Mouse (Mus musculus): ENCODE data around the gene Vwa1.
"Not testable (repeated sequence)": the region's sequence is repeated elsewhere in the genome, so short reads cannot be mapped to it uniquely, and the experiment has no call there.

Gene Vwa1

DNA sequence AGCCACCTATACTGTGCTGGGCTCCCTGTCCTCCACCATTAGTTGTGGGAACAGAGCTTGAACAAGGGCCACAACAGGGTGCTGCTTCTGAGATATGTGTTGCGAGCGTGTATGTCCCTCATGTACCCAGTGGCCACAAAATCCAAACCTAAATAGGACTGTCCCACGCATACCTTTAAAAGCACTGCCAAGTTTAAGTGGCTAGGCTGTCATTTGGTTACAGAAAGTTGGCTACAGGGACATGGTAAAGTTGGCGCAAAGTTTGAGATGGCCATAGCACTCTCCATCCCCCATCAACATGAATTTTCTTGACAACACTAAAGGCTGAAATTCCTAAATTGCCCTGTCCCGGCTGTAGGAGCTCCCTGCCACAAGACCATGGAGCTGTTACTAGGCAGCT is 29.4 kb downstream of the Vwa1 start:
- no peak for DNase-seq (ENCODE audit: low read depth, low spot score)

GRCm38 (mm10) chr4:155744474-155744873 is 30.0 kb downstream of the Vwa1 start:
- DNase-seq (ENCODE audit: low read depth, low spot score): no peak

- DNase-seq (ENCODE audit: low read depth, low spot score): no peak
Observed at GRCm38 (mm10) chr4:155742684-155743083, 31.8 kb downstream of the Vwa1 start.

DNA sequence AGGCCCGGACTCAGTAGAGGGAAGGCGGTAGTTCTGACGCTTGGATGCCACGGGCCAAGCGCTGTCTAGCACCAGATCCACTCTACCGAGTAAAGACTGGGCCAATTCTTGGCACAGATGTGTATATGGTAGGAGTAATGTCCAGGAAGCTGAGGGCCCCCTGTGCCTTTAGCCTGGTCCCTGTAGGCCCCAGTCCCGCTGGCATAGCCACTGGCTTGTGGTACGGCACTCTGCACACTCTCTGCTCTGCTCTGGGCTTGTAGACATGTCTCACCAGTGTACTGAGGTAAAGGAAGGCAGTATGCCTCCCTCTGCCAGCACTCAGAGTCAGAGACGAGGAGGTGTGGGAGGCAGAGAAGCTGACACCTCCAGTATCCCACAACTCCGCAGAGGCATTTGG is 33.8 kb downstream of the Vwa1 start:
- not testable (repeated sequence) for DNase-seq (ENCODE audit: low read depth, low spot score)

GRCm38 (mm10) chr4:155739741-155740636 is 34.5 kb downstream of the Vwa1 start:
- no peak for DNase-seq (ENCODE audit: low read depth, low spot score)

DNA sequence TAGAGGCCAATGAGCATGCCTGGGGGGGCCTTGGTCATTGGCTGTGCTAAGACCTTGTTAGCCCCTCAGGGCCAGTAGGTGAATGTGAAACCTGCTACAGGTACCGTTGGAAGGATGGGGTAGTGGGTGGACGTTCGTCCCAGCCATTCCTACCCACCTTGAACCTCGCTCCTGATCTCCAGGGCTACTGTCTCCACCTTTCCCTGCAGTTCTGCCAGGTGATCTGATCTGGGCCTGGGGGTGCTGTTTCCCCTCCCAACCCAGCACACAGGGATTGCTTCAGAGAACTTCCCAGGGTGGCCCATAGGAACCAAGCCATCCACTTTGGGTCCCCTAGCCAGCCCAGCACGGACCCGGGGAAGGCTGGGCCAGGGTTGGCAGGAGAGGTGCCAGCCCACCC is 35.3 kb downstream of the Vwa1 start:
- DNase-seq (ENCODE audit: low read depth, low spot score): no peak

DNA sequence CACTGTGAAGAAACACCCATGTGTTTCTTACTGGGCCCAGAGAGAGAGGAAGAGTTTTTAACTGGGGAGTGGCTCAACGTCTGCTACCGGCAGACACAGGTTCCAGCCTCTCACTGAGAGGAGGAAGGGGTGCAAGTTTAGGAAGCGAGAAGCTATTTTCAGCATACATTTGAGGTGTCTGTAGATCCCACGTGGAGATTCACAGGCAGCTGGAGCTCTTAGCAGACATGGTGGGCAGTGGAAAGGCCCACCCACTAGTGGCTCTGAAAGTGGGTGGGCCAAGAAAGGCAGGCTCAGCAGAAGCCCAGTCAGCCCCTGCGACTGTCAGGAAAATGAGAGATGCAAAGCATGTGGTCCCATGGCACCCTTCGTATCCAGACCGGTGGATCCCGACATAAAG is 36.2 kb downstream of the Vwa1 start:
- DNase-seq (ENCODE audit: low read depth, low spot score): no peak

DNA sequence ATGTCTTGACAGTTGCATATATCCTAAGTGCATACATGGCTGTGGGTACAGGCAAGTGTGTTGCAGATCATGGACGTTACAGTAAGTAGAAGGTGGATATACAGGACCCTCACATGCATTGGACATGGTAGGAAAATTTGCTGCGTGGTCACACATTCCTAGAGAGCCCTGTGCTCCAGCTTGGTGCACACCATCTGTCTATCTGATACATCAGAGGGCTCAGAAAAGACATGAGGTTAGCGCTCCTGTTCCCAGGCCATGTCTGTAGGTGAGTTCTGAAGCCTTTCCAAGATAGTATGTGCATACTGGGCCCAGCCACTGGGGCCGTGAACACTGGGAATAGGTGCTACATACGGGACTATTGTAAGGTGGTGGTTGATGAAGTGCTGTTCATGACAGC is 38.1 kb downstream of the Vwa1 start:
- no peak for DNase-seq (ENCODE audit: low read depth, low spot score)

- peak; percentile 12 for DNase-seq (ENCODE audit: low read depth, low spot score)
Observed at GRCm38 (mm10) chr4:155735788-155736187, 38.7 kb downstream of the Vwa1 start.

DNA sequence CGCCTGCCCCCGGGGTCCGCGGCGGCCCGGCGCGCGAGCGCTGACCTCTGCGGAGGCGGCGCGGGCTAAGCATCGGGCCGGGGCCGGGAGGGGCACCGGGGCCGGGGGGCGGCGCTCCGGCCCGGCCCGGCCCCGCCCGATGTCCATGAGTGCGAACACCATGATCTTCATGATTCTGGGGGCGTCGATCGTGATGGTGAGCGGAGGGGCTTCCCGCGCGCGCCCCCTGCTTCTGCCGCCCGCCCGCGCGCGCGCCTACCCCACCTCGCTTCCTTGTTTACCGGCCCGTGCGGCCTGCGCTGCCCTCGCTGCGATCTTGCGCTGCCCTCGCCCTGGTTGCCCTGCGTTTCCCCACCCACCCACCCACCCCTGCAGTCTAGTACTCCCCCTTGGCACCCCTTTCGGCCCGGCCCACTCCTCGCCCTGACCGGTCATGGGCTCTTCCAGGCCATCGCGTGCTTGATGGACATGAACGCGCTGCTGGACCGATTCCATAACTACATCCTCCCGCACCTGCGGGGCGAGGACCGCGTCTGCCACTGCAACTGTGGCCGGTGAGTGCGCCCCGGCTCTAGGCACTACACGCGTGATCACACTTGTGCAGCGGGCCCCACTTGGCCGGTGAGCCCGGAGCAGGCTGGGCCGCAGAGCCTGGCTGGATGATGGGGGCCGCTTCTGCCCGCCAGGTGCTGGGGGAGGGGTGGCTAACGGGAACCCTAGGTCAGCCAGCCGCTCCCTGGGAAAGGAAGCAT is 39.4 kb downstream of the Vwa1 start:
- peak; percentile 60 for DNase-seq (ENCODE audit: low read depth, low spot score)

- DNase-seq (ENCODE audit: low read depth, low spot score): peak; percentile 88
Observed at GRCm38 (mm10) chr4:155734350-155734941, 40.1 kb downstream of the Vwa1 start, which contains the start of gene Tmem240. Gene Tmem240 (plus strand): TSS chr4:155734800.

- no peak for DNase-seq (ENCODE audit: low read depth, low spot score)
Observed at GRCm38 (mm10) chr4:155733267-155733666, 41.2 kb downstream of the Vwa1 start.

DNA sequence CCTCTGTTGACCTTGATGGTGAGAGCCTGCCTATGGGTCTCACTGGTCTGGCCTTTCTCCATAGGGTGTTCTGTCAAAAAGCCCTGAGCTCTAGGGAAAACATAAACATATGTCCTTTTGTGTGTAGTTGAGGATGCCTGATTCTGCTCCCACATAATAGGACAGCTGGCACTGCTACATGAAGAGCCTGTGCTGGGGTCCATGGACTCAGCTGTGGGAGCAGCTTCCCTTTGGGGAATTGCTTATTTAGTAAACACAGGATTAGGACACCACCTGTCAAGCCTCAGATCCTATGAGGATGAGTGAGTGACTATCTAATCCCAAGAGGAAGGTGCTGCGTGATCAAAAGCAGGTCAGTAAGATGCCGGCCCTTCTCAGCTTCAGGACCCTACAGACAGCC is 46.5 kb downstream of the Vwa1 start:
- no peak for DNase-seq (ENCODE audit: low read depth, low spot score)

- DNase-seq (ENCODE audit: low read depth, low spot score): peak; percentile 60
Observed at GRCm38 (mm10) chr4:155721668-155722083, 52.8 kb downstream of the Vwa1 start.
